Mouse (Mus musculus) hindbrain, embryonic 10.5 days (tissue): ENCODE data around the gene Tff2. TPM values are rescaled to one million over a fixed set of nuclear protein-coding genes. Genes with fewer than 3 reads are reported as not detected.

ENCODE experiments used
- DNase-seq: peaks from one replicate; pipeline ENCODE4 v3.0.0-alpha.2; 2017; ENCODE audit warnings: low spot score
- H3K27ac ChIP-seq: fragments of 300-500 bp; sonication (generic); 2 replicates; pipeline ENCODE4 v1.5.1; 2016; ENCODE audit warnings: mild to moderate bottlenecking, moderate library complexity
- H3K27me3 ChIP-seq: fragments of 300-500 bp; sonication (generic); 2 replicates; pipeline ENCODE4 v1.6.1; 2016; ENCODE audit warnings: mild to moderate bottlenecking; ENCODE audit not compliant: poor library complexity, insufficient read depth, severe bottlenecking
- H3K36me3 ChIP-seq: fragments of 300-500 bp; sonication (generic); 2 replicates; pipeline ENCODE4 v1.6.1; 2016; ENCODE audit warnings: mild to moderate bottlenecking, moderate library complexity
- H3K4me1 ChIP-seq: fragments of 300-500 bp; sonication (generic); replicated peaks from 2 replicates; pipeline ENCODE4 v1.6.1; 2016; ENCODE audit warnings: mild to moderate bottlenecking
- H3K4me3 ChIP-seq: fragments of 300-500 bp; sonication (generic); 2 replicates; pipeline ENCODE4 v1.5.1; 2016; ENCODE audit warnings: mild to moderate bottlenecking, moderate library complexity
- H3K9me3 ChIP-seq: fragments of 300-500 bp; sonication (generic); 2 replicates; pipeline ENCODE4 v1.6.1; 2016; ENCODE audit warnings: mild to moderate bottlenecking, moderate library complexity
- WGBS: fragments of 180-500 bp; shearing (Covaris S2); methylation state at CpG from one replicate; pipeline ENCODE4 v1.1.7; 2016; 5-methylcytosine and 5-hydroxymethylcytosine counted together
- polyA plus RNA-seq: library from polyadenylated mRNA; unstranded; fragments of >200 nt; fragmentation: Nextera tagmentation; extraction: Ambion mirVana; gene quantifications from 2 replicates; pipeline ENCODE4 v1.2.1, GENCODE M21; 2016

Tff2 gene
- polyA plus RNA-seq, 1 experiment from 2014 or later = not detected

GRCm38 (mm10) chr17:31131269-31131821, 12.7 kb downstream of the Tff2 start:
- Histone ChIP-seq H3K27me3 (no peaks in the 10 kb centered on the region), H3K36me3 (no peaks in the 10 kb centered on the region), H3K4me3 (no peak overlapping the region), H3K4me1 (peaks cover 9% of the 10 kb centered on the region), H3K27ac (no peak overlapping the region), H3K9me3 (no peaks in the 10 kb centered on the region)
- no peak for DNase-seq
- 89% methylated on average over 10 of the region's 10 CpGs for WGBS

GRCm38 (mm10) chr17:31129452-31129851, 14.6 kb downstream of the Tff2 start, which contains the start of gene Tff3:
Tff3 (minus strand) TSS chr17:31129646.
- peak; percentile 25 for DNase-seq
- WGBS = 27% methylated on average over 2 of the region's 2 CpGs
- H3K27ac ChIP-seq = no peak within 1 kb of the TSS
- H3K9me3 ChIP-seq = no peaks in the 10 kb centered on the region
- no peaks in the 10 kb centered on the region for H3K36me3 ChIP-seq
- H3K4me1 ChIP-seq = peaks cover 22% of the 10 kb centered on the region
- no peaks in the 10 kb centered on the region for H3K27me3 ChIP-seq
- H3K4me3 ChIP-seq = no peak within 1 kb of the TSS

GRCm38 (mm10) chr17:31128708-31129318, 15.3 kb downstream of the Tff2 start:
- WGBS = 84% methylated on average over 9 of the region's 9 CpGs
- no peaks in the 10 kb centered on the region for H3K36me3 ChIP-seq

GRCm38 (mm10) chr17:31125548-31126266, 18.4 kb downstream of the Tff2 start:
- no peaks in the 10 kb centered on the region for H3K9me3 ChIP-seq
- 47% methylated on average over 9 of the region's 9 CpGs for WGBS
- H3K27me3 ChIP-seq = no peaks in the 10 kb centered on the region
- no peaks in the 10 kb centered on the region for H3K36me3 ChIP-seq
- no peak overlapping the region for H3K4me3 ChIP-seq
- peak overlapping the region; percentile 68; the same call in 1 of the 2 replicates for H3K27ac ChIP-seq
- DNase-seq = peak; percentile 35
- H3K4me1 ChIP-seq = peaks cover 22% of the 10 kb centered on the region

More at GRCm38 (mm10) chr17:31128708-31129318, 15.3 kb downstream of the Tff2 start:
- H3K9me3 ChIP-seq = no peaks in the 10 kb centered on the region
- H3K4me3 ChIP-seq = no peak overlapping the region
- no peak overlapping the region for H3K27ac ChIP-seq
- DNase-seq = no peak
- H3K27me3 ChIP-seq = no peaks in the 10 kb centered on the region
- H3K4me1 ChIP-seq = peaks cover 22% of the 10 kb centered on the region

- H3K27ac ChIP-seq = no peak overlapping the region
- peak; percentile 77 for DNase-seq
- H3K4me1 ChIP-seq = peaks cover 24% of the 10 kb centered on the region
- H3K27me3 ChIP-seq = no peaks in the 10 kb centered on the region
- no peak overlapping the region for H3K4me3 ChIP-seq
- 16% methylated on average over 8 of the region's 8 CpGs for WGBS
- no peaks in the 10 kb centered on the region for H3K9me3 ChIP-seq
- H3K36me3 ChIP-seq = no peaks in the 10 kb centered on the region
Observed at GRCm38 (mm10) chr17:31121975-31122374, 22.1 kb downstream of the Tff2 start.

GRCm38 (mm10) chr17:31119429-31119828, 24.7 kb downstream of the Tff2 start:
- Histone ChIP-seq H3K9me3 (no peaks in the 10 kb centered on the region), H3K4me3 (no peak overlapping the region), H3K27ac (no peak overlapping the region), H3K4me1 (peaks cover 20% of the 10 kb centered on the region), H3K27me3 (no peaks in the 10 kb centered on the region), H3K36me3 (no peaks in the 10 kb centered on the region)
- DNase-seq = peak; percentile 84
- 4% methylated on average over 7 of the region's 7 CpGs for WGBS

GRCm38 (mm10) chr17:31117946-31118345, 26.1 kb downstream of the Tff2 start:
- H3K4me3 ChIP-seq = no peak overlapping the region
- peaks cover 33% of the 10 kb centered on the region for H3K4me1 ChIP-seq
- 84% methylated on average over 5 of the region's 5 CpGs for whole genome bisulfite sequencing
- no peaks in the 10 kb centered on the region for H3K27me3 ChIP-seq
- no peaks in the 10 kb centered on the region for H3K36me3 ChIP-seq
- H3K27ac ChIP-seq = no peak overlapping the region
- no peak for DNase-seq
- no peaks in the 10 kb centered on the region for H3K9me3 ChIP-seq

- 63% methylated on average over 6 of the region's 6 CpGs for WGBS
- DNase-seq = no peak
- H3K4me1 ChIP-seq = peaks cover 45% of the 10 kb centered on the region
- peaks cover 7% of the 10 kb centered on the region for H3K36me3 ChIP-seq
- H3K27me3 ChIP-seq = no peaks in the 10 kb centered on the region
- peak overlapping the region; percentile 50; the same call in 1 of the 2 replicates for H3K27ac ChIP-seq
- no peak overlapping the region for H3K4me3 ChIP-seq
- H3K9me3 ChIP-seq = no peaks in the 10 kb centered on the region
Observed at GRCm38 (mm10) chr17:31116063-31116462, 28.0 kb downstream of the Tff2 start.

GRCm38 (mm10) chr17:31113191-31113856, 30.8 kb downstream of the Tff2 start:
- no peaks in the 10 kb centered on the region for H3K27me3 ChIP-seq
- no peaks in the 10 kb centered on the region for H3K9me3 ChIP-seq
- no peak overlapping the region for H3K4me3 ChIP-seq
- WGBS = 31% methylated on average over 9 of the region's 9 CpGs
- H3K36me3 ChIP-seq = peaks cover 24% of the 10 kb centered on the region
- peak overlapping the region; percentile 86 for H3K27ac ChIP-seq
- peak; percentile 70 for DNase-seq
- peaks cover 35% of the 10 kb centered on the region for H3K4me1 ChIP-seq

GRCm38 (mm10) chr17:31108388-31108787, 35.7 kb downstream of the Tff2 start:
- no peaks in the 10 kb centered on the region for H3K27me3 ChIP-seq
- H3K36me3 ChIP-seq = peaks cover 26% of the 10 kb centered on the region
- 95% methylated on average over 15 of the region's 15 CpGs for WGBS
- DNase-seq = no peak
- H3K27ac ChIP-seq = no peak overlapping the region
- H3K4me1 ChIP-seq = peaks cover 28% of the 10 kb centered on the region
- no peaks in the 10 kb centered on the region for H3K9me3 ChIP-seq
- no peak overlapping the region for H3K4me3 ChIP-seq

- whole genome bisulfite sequencing = 88% methylated on average over 8 of the region's 8 CpGs
Observed at GRCm38 (mm10) chr17:31103823-31104222, 40.3 kb downstream of the Tff2 start.

GRCm38 (mm10) chr17:31103007-31103570, 41.0 kb downstream of the Tff2 start:
- DNase-seq = no peak
- H3K4me3 ChIP-seq = no peak overlapping the region
- no peaks in the 10 kb centered on the region for H3K36me3 ChIP-seq
- H3K27me3 ChIP-seq = no peaks in the 10 kb centered on the region; the same call in 1 of the 2 replicates
- no peak overlapping the region for H3K27ac ChIP-seq
- H3K4me1 ChIP-seq = peaks cover 11% of the 10 kb centered on the region
- WGBS = 90% methylated on average over 8 of the region's 8 CpGs
- H3K9me3 ChIP-seq = no peaks in the 10 kb centered on the region

More at GRCm38 (mm10) chr17:31103823-31104222, 40.3 kb downstream of the Tff2 start:
- Histone ChIP-seq H3K4me1 (peaks cover 11% of the 10 kb centered on the region), H3K9me3 (no peaks in the 10 kb centered on the region), H3K27ac (no peak overlapping the region), H3K4me3 (no peak overlapping the region), H3K36me3 (peaks cover 7% of the 10 kb centered on the region; the same call in 1 of the 2 replicates), H3K27me3 (no peaks in the 10 kb centered on the region; the same call in 1 of the 2 replicates)
- no peak for DNase-seq
